Mouse (Mus musculus) hematopoietic stem cell, adult 5-6 weeks (primary cell): ENCODE results near the gene Cnbp. TPM values are rescaled to one million over a fixed set of nuclear protein-coding genes. Genes with fewer than 3 reads are reported as not detected.

Experiments
- ATAC-seq, 2 experiments: fragments of 125-278 bp in 1 of 2; replicated peaks in 1 of 2; 2 replicates each; pipeline ENCODE4 v1.8.0; 2016 to 2017; ENCODE audit warnings: inconsistent platforms in 2 of 2, mild to moderate bottlenecking in 2 of 2, moderate number of reproducible peaks in 2 of 2, low read depth in 1 of 2, moderate TSS enrichment in 1 of 2; ENCODE audit not compliant: low FRiP score in 2 of 2, poor library complexity in 2 of 2, severe bottlenecking in 2 of 2, insufficient read depth in 1 of 2, low TSS enrichment in 1 of 2
- total RNA-seq: library from RNA; stranded (forward); fragments of 172-1452, 232-1000 nt; gene quantifications from 2 replicates; pipeline ENCODE4 v1.2.3, GENCODE M21; 2017

Gene Cnbp
- total RNA-seq, 1 experiment from 2014 or later, result 1,457 TPM

- no peak for ATAC-seq
Observed at GRCm38 (mm10) chr6:87866211-87866610, 15.3 kb upstream of the Cnbp start.

GRCm38 (mm10) chr6:87857071-87857470, 6.2 kb upstream of the Cnbp start:
- no peak for ATAC-seq

- no peak for ATAC-seq
Observed at GRCm38 (mm10) chr6:87853446-87853845, 2.5 kb upstream of the Cnbp start.

GRCm38 (mm10) chr6:87851871-87852270, 965 bp upstream of the Cnbp start:
- no peak for ATAC-seq

GRCm38 (mm10) chr6:87850155-87850899, 579 bp downstream of the Cnbp start:
- ATAC-seq, result no peak

- no peak for ATAC-seq
Observed at GRCm38 (mm10) chr6:87849780-87850154, 1.1 kb downstream of the Cnbp start.

- ATAC-seq, result no peak
Observed at GRCm38 (mm10) chr6:87846813-87847212, 4.1 kb downstream of the Cnbp start.

GRCm38 (mm10) chr6:87845031-87845695, 5.7 kb downstream of the Cnbp start:
- no peak for ATAC-seq

- no peak for ATAC-seq
Observed at GRCm38 (mm10) chr6:87842254-87842653, 8.7 kb downstream of the Cnbp start.

- ATAC-seq, result no peak
Observed at GRCm38 (mm10) chr6:87841635-87842034, 9.3 kb downstream of the Cnbp start.

GRCm38 (mm10) chr6:87839797-87840341, 11.0 kb downstream of the Cnbp start:
- no peak for ATAC-seq

- ATAC-seq, result peak; percentile 95 to 97
Observed at GRCm38 (mm10) chr6:87838551-87839197, 12.2 kb downstream of the Cnbp start, which contains the start of gene Isy1. Gene Isy1, minus strand, starts transcription at chr6:87838798.

- no peak for ATAC-seq
Observed at GRCm38 (mm10) chr6:87835695-87836094, 15.2 kb downstream of the Cnbp start, which contains the start of gene Gm45140. Gene Gm45140, minus strand, starts transcription at chr6:87835795.

- no peak for ATAC-seq
Observed at GRCm38 (mm10) chr6:87820366-87820765, 30.5 kb downstream of the Cnbp start.

GRCm38 (mm10) chr6:87814486-87814885, 36.4 kb downstream of the Cnbp start:
- no peak for ATAC-seq

- ATAC-seq, result no peak
Observed at GRCm38 (mm10) chr6:87812656-87813055, 38.2 kb downstream of the Cnbp start.

- peak; percentile 75 to 81 for ATAC-seq
Observed at GRCm38 (mm10) chr6:87811675-87812338, 39.1 kb downstream of the Cnbp start, which contains the start of gene Rab43. Gene Rab43, minus strand, starts transcription at chr6:87812164.
